Mouse (Mus musculus): Measurements from ENCODE around the gene Slc17a3. TPM values are rescaled to one million over a fixed set of nuclear protein-coding genes. Genes with fewer than 3 reads are reported as not detected.

The Slc17a3 gene
- not detected for polyA plus RNA-seq (2015; fragmentation: Illumina TruSeq; extraction: RNeasy Lipid Tissue Mini Kit (QIAGEN cat#74804); ENCODE audit: low read depth, low replicate concordance)

DNA sequence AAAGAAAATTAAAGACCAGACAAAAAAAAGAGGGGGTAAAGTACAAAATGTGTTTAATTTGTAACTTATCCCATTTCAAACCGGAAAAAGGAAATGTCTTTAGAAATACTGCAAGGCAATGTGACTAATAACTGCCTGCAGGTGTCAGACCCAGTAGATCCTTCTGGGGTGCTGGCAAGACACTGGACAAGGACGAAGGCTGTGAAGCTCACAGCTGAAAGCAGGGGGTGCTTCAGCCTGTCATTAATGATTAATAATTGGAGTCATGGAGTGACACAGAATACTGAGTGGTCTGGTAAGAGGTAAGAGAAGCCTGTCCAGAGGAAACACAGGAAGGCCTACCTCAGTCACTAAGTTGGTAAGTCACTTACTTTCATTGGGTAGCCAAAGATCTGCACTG is at the start of gene Slc17a3:
TSS of gene Slc17a3 (plus strand) at position 127 of the 400 bp plus-strand sequence.

GRCm38 (mm10) chr13:23806422-23807052 is 32.7 kb upstream of the Slc17a3 start, which contains the start of gene Slc17a2:
Gene Slc17a2 (plus strand): TSS chr13:23806993.

GRCm38 (mm10) chr13:23867405-23867804 is 28.2 kb downstream of the Slc17a3 start, which contains the start of gene Slc17a1:
Gene Slc17a1 (plus strand): TSS chr13:23867750.

Other genes with a start within 250 kb of the Slc17a3 start
- 6.4 TPM for gene Hist1h2be, start 218.3 kb upstream of the Slc17a3 start, polyA plus RNA-seq (2015; fragmentation: Illumina TruSeq; extraction: RNeasy Lipid Tissue Mini Kit (QIAGEN cat#74804); ENCODE audit: low read depth, low replicate concordance)
- 3.1 TPM for gene Hist1h1e, start 216.9 kb upstream of the Slc17a3 start, polyA plus RNA-seq (2015; fragmentation: Illumina TruSeq; extraction: RNeasy Lipid Tissue Mini Kit (QIAGEN cat#74804); ENCODE audit: low read depth, low replicate concordance)
- gene Hist1h2ac, start 155.5 kb upstream of the Slc17a3 start, polyA plus RNA-seq (2015; fragmentation: Illumina TruSeq; extraction: RNeasy Lipid Tissue Mini Kit (QIAGEN cat#74804); ENCODE audit: low read depth, low replicate concordance): 2.0 TPM
- gene Hist1h2bc, start 155.2 kb upstream of the Slc17a3 start, polyA plus RNA-seq (2015; fragmentation: Illumina TruSeq; extraction: RNeasy Lipid Tissue Mini Kit (QIAGEN cat#74804); ENCODE audit: low read depth, low replicate concordance): 79.4 TPM
- not detected for gene Hist1h1t, start 143.6 kb upstream of the Slc17a3 start, polyA plus RNA-seq (2015; fragmentation: Illumina TruSeq; extraction: RNeasy Lipid Tissue Mini Kit (QIAGEN cat#74804); ENCODE audit: low read depth, low replicate concordance)
- gene Hist1h4c, start 141.0 kb upstream of the Slc17a3 start, polyA plus RNA-seq (2015; fragmentation: Illumina TruSeq; extraction: RNeasy Lipid Tissue Mini Kit (QIAGEN cat#74804); ENCODE audit: low read depth, low replicate concordance): 1.3 TPM
- gene Hfe, start 128.6 kb upstream of the Slc17a3 start, polyA plus RNA-seq (2015; fragmentation: Illumina TruSeq; extraction: RNeasy Lipid Tissue Mini Kit (QIAGEN cat#74804); ENCODE audit: low read depth, low replicate concordance): 4.4 TPM
- gene Hist1h1c, start 100.6 kb upstream of the Slc17a3 start, polyA plus RNA-seq (2015; fragmentation: Illumina TruSeq; extraction: RNeasy Lipid Tissue Mini Kit (QIAGEN cat#74804); ENCODE audit: low read depth, low replicate concordance): 35.3 TPM
- gene Hist1h3c, start 93.8 kb upstream of the Slc17a3 start, polyA plus RNA-seq (2015; fragmentation: Illumina TruSeq; extraction: RNeasy Lipid Tissue Mini Kit (QIAGEN cat#74804); ENCODE audit: low read depth, low replicate concordance): not detected
- gene Hist1h2bb, start 92.7 kb upstream of the Slc17a3 start, polyA plus RNA-seq (2015; fragmentation: Illumina TruSeq; extraction: RNeasy Lipid Tissue Mini Kit (QIAGEN cat#74804); ENCODE audit: low read depth, low replicate concordance): not detected
- gene Hist1h2ab, start 88.3 kb upstream of the Slc17a3 start, polyA plus RNA-seq (2015; fragmentation: Illumina TruSeq; extraction: RNeasy Lipid Tissue Mini Kit (QIAGEN cat#74804); ENCODE audit: low read depth, low replicate concordance): not detected
- gene Hist1h3b, start 87.2 kb upstream of the Slc17a3 start, polyA plus RNA-seq (2015; fragmentation: Illumina TruSeq; extraction: RNeasy Lipid Tissue Mini Kit (QIAGEN cat#74804); ENCODE audit: low read depth, low replicate concordance): not detected
- gene Hist1h4b, start 82.4 kb upstream of the Slc17a3 start, polyA plus RNA-seq (2015; fragmentation: Illumina TruSeq; extraction: RNeasy Lipid Tissue Mini Kit (QIAGEN cat#74804); ENCODE audit: low read depth, low replicate concordance): not detected
- not detected for gene Hist1h4a, start 78.2 kb upstream of the Slc17a3 start, polyA plus RNA-seq (2015; fragmentation: Illumina TruSeq; extraction: RNeasy Lipid Tissue Mini Kit (QIAGEN cat#74804); ENCODE audit: low read depth, low replicate concordance)
- not detected for gene Hist1h3a, start 77.0 kb upstream of the Slc17a3 start, polyA plus RNA-seq (2015; fragmentation: Illumina TruSeq; extraction: RNeasy Lipid Tissue Mini Kit (QIAGEN cat#74804); ENCODE audit: low read depth, low replicate concordance)
- gene Hist1h1a, start 75.8 kb upstream of the Slc17a3 start, polyA plus RNA-seq (2015; fragmentation: Illumina TruSeq; extraction: RNeasy Lipid Tissue Mini Kit (QIAGEN cat#74804); ENCODE audit: low read depth, low replicate concordance): not detected
- gene Trim38, start 69.5 kb upstream of the Slc17a3 start, polyA plus RNA-seq (2015; fragmentation: Illumina TruSeq; extraction: RNeasy Lipid Tissue Mini Kit (QIAGEN cat#74804); ENCODE audit: low read depth, low replicate concordance): not detected
- gene Slc17a2, start 32.4 kb upstream of the Slc17a3 start, polyA plus RNA-seq (2015; fragmentation: Illumina TruSeq; extraction: RNeasy Lipid Tissue Mini Kit (QIAGEN cat#74804); ENCODE audit: low read depth, low replicate concordance): not detected
- not detected for gene Slc17a1, start 28.3 kb downstream of the Slc17a3 start, polyA plus RNA-seq (2015; fragmentation: Illumina TruSeq; extraction: RNeasy Lipid Tissue Mini Kit (QIAGEN cat#74804); ENCODE audit: low read depth, low replicate concordance)
- not detected for gene Slc17a4, start 75.6 kb downstream of the Slc17a3 start, polyA plus RNA-seq (2015; fragmentation: Illumina TruSeq; extraction: RNeasy Lipid Tissue Mini Kit (QIAGEN cat#74804); ENCODE audit: low read depth, low replicate concordance)
- not detected for gene Hist1h2ba, start 94.7 kb downstream of the Slc17a3 start, polyA plus RNA-seq (2015; fragmentation: Illumina TruSeq; extraction: RNeasy Lipid Tissue Mini Kit (QIAGEN cat#74804); ENCODE audit: low read depth, low replicate concordance)
- gene Hist1h2aa, start 95.0 kb downstream of the Slc17a3 start, polyA plus RNA-seq (2015; fragmentation: Illumina TruSeq; extraction: RNeasy Lipid Tissue Mini Kit (QIAGEN cat#74804); ENCODE audit: low read depth, low replicate concordance): not detected
- gene Scgn, start 151.8 kb downstream of the Slc17a3 start, polyA plus RNA-seq (2015; fragmentation: Illumina TruSeq; extraction: RNeasy Lipid Tissue Mini Kit (QIAGEN cat#74804); ENCODE audit: low read depth, low replicate concordance): 0.43 TPM